Mouse (Mus musculus): ENCODE data around the gene Gm10401.

- TF ChIP-seq POLR2A (IDR thresholded peaks at IDR 0.05; ENCODE audit: insufficient read depth, low read depth, low read length) (no peak), CTCF (IDR thresholded peaks at IDR 0.05) (no peak)
Measured at GRCm38 (mm10) chr5:115071096-115071901, 26.8 kb downstream of the Gm10401 start.

Data from heart, adult 2 months (tissue).